ENCODE assay signal across 9 mouse cellular contexts in the genomic region with DNA sequence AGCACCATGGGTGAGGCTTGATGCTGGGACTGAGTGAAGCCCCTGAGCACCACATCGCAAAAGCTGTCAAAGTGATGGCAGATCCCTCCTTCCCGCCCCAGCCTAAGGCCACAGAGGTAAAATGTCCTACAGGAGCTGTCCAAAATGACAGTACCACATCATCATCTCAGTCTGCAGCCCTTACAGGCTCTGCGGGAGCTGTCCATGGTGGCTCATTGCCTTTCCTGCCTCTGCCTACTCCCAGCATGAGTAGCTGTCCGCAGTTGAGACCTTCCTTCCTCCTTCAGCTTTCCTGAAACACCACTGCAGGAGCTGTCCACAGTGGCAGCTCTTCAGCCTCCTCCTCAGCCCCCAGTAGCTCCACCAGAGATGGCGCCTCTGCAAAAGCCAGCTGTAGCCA. TPM values are rescaled to one million over a fixed set of nuclear protein-coding genes. Genes with fewer than 3 reads are reported as not detected.
A peak's percentile ranks its signal among the peaks of the same experiment; 100 is the strongest.
DNase-seq lines count a peak whose midpoint lies in the region; ATAC-seq lines count a peak whose summit lies in the region.
"Had no signal": no experiment of that assay in that cellular context is flagged by ENCODE, and none has a peak within 500 bp of the region (broad histone marks: within the 10 kb centered on the region; RNA-seq: fewer than 3 reads in every experiment).

No protein-coding gene starts in this region.

- DNase-seq in forebrain, embryonic 10.5 days (ENCODE audit: extremely low spot score, low spot score), result peak; percentile 31
- DNase-seq in neural tube, embryonic 10.5 days (ENCODE audit: extremely low spot score, low spot score), result peak; percentile 19
- DNase-seq in testis, postnatal 10 days (ENCODE audit: low spot score), result peak; percentile 66
- DNase-seq in spleen, adult 18-20 months, result no peak
- DNase-seq in forebrain, embryonic 14.5 days (ENCODE audit: low spot score), result no peak

- H3K4me2 ChIP-seq in forebrain, embryonic 15.5 days (replicated peaks), result no peak overlapping the region
- H3K4me2 ChIP-seq in neural tube, embryonic 15.5 days, result no peak overlapping the region
- no peak overlapping the region for H3K4me2 ChIP-seq in forebrain, embryonic 14.5 days (ENCODE audit: low read length)
- H3K4me2 ChIP-seq: embryonic facial prominence, embryonic 12.5 days had no signal

- no peak overlapping the region for H3K4me3 ChIP-seq in forebrain, embryonic 10.5 days
- no peak overlapping the region for H3K4me3 ChIP-seq in forebrain, embryonic 15.5 days
- H3K4me3 ChIP-seq in neural tube, embryonic 15.5 days (replicated peaks), result no peak overlapping the region
- no peak overlapping the region for H3K4me3 ChIP-seq in forebrain, embryonic 14.5 days (ENCODE audit: low read depth, low read length)
- H3K4me3 ChIP-seq: embryonic facial prominence, embryonic 12.5 days had no signal

- peaks cover 13% of the 10 kb centered on the region for H3K4me1 ChIP-seq in forebrain, embryonic 10.5 days
- H3K4me1 ChIP-seq in forebrain, embryonic 15.5 days, result peaks cover 21% of the 10 kb centered on the region
- peaks cover 19% of the 10 kb centered on the region for H3K4me1 ChIP-seq in neural tube, embryonic 15.5 days
- H3K4me1 ChIP-seq in forebrain, embryonic 14.5 days (ENCODE audit: control insufficient read depth, insufficient read depth, low read length), result peaks cover 4% of the 10 kb centered on the region; the same call in 1 of the 2 replicates
- H3K4me1 ChIP-seq: embryonic facial prominence, embryonic 12.5 days had no signal

- H3K27me3 ChIP-seq in forebrain, embryonic 10.5 days (ENCODE audit: poor library complexity, severe bottlenecking), result no peaks in the 10 kb centered on the region
- no peaks in the 10 kb centered on the region for H3K27me3 ChIP-seq in forebrain, embryonic 15.5 days
- no peaks in the 10 kb centered on the region for H3K27me3 ChIP-seq in neural tube, embryonic 15.5 days (replicated peaks)
- H3K27me3 ChIP-seq in forebrain, embryonic 14.5 days (replicated peaks; ENCODE audit: control insufficient read depth, insufficient read depth, low read length), result no peaks in the 10 kb centered on the region
- H3K27me3 ChIP-seq: embryonic facial prominence, embryonic 12.5 days had no signal

- H3K27ac ChIP-seq in forebrain, embryonic 10.5 days, result no peak overlapping the region
- no peak overlapping the region for H3K27ac ChIP-seq in forebrain, embryonic 15.5 days (replicated peaks)
- H3K27ac ChIP-seq in neural tube, embryonic 15.5 days (replicated peaks), result no peak overlapping the region
- H3K27ac ChIP-seq in forebrain, embryonic 14.5 days (ENCODE audit: low read depth, low read length), result no peak overlapping the region
- H3K27ac ChIP-seq: embryonic facial prominence, embryonic 12.5 days had no signal

- peaks cover 46% of the 10 kb centered on the region for H3K36me3 ChIP-seq in forebrain, embryonic 10.5 days (replicated peaks)
- peaks cover 4% of the 10 kb centered on the region; the same call in 1 of the 2 replicates for H3K36me3 ChIP-seq in forebrain, embryonic 15.5 days
- H3K36me3 ChIP-seq in neural tube, embryonic 15.5 days, result peaks cover 4% of the 10 kb centered on the region; the same call in 1 of the 2 replicates
- H3K36me3 ChIP-seq in forebrain, embryonic 14.5 days (ENCODE audit: control insufficient read depth, insufficient read depth, low read length), result 0 out of 2 replicates have a peak, but pooled peaks cover 8% of the 10 kb centered on the region

- no peak overlapping the region for H3K9ac ChIP-seq in forebrain, embryonic 15.5 days (replicated peaks)
- no peak overlapping the region for H3K9ac ChIP-seq in neural tube, embryonic 15.5 days (replicated peaks)
- H3K9ac ChIP-seq in forebrain, embryonic 14.5 days (ENCODE audit: low read length), result no peak overlapping the region
- H3K9ac ChIP-seq: embryonic facial prominence, embryonic 12.5 days had no signal

- WGBS in forebrain, embryonic 10.5 days, result 89% methylated on average over 5 of the region's 5 CpGs
- 91% methylated on average over 5 of the region's 5 CpGs for WGBS in forebrain, embryonic 15.5 days
- 87% methylated on average over 5 of the region's 5 CpGs for WGBS in neural tube, embryonic 15.5 days
- WGBS in forebrain, embryonic 14.5 days, result 92% methylated on average over 5 of the region's 5 CpGs

- H3K9me3 ChIP-seq in forebrain, embryonic 10.5 days, result no peaks in the 10 kb centered on the region
- H3K9me3 ChIP-seq in forebrain, embryonic 15.5 days, result no peaks in the 10 kb centered on the region
- H3K9me3 ChIP-seq in neural tube, embryonic 15.5 days (replicated peaks), result no peaks in the 10 kb centered on the region
- H3K9me3 ChIP-seq in forebrain, embryonic 14.5 days (replicated peaks; ENCODE audit: control insufficient read depth, low read length), result no peaks in the 10 kb centered on the region
- H3K9me3 ChIP-seq: embryonic facial prominence, embryonic 12.5 days had no signal

- ATAC-seq in forebrain, embryonic 15.5 days (replicated peaks), result no peak
- no peak for ATAC-seq in neural tube, embryonic 15.5 days (ENCODE audit: low FRiP score)
- ATAC-seq in granulocyte monocyte progenitor cell, adult 5-6 weeks (replicated peaks; ENCODE audit: poor library complexity, severe bottlenecking), result peak; percentile 90
- ATAC-seq in forebrain, embryonic 14.5 days, result no peak

RNA-seq across cellular contexts. Expression of gene Klhl7, which starts 9.7 kb away (rescaled TPM):
- polyA plus RNA-seq in forebrain, embryonic 10.5 days (2016; fragmentation: Nextera tagmentation; extraction: Ambion mirVana), result 87.1 and 88.5 TPM in 2 replicates
- 196 and 205 TPM in 2 replicates for polyA plus RNA-seq in forebrain, embryonic 15.5 days (2015; fragmentation: Nextera tagmentation; extraction: Ambion mirVana)
- 109 and 122 TPM in 2 replicates for polyA plus RNA-seq in neural tube, embryonic 15.5 days (2015; fragmentation: Nextera tagmentation; extraction: Ambion mirVana)
- 10.5 and 21.3 TPM in 2 replicates for total RNA-seq in granulocyte monocyte progenitor cell, adult 5-6 weeks (2014; fragmentation: Nextera tagmentation)
- 14.5 and 17.8 TPM in 2 replicates for total RNA-seq in granulocyte monocyte progenitor cell, adult 5-6 weeks (2017)
- 184 and 217 TPM in 2 replicates for polyA plus RNA-seq in forebrain, embryonic 14.5 days (2014; fragmentation: Nextera tagmentation; extraction: Ambion mirVana)

RNA-seq across cellular contexts. Expression of gene Nupl2, which starts 54.7 kb away (rescaled TPM):
- 19.5 and 21.4 TPM in 2 replicates for polyA plus RNA-seq in forebrain, embryonic 10.5 days (2016; fragmentation: Nextera tagmentation; extraction: Ambion mirVana)
- polyA plus RNA-seq in forebrain, embryonic 15.5 days (2015; fragmentation: Nextera tagmentation; extraction: Ambion mirVana), result 15.4 and 16.0 TPM in 2 replicates
- 14.1 and 15.3 TPM in 2 replicates for polyA plus RNA-seq in neural tube, embryonic 15.5 days (2015; fragmentation: Nextera tagmentation; extraction: Ambion mirVana)
- 14.2 and 18.3 TPM in 2 replicates for total RNA-seq in granulocyte monocyte progenitor cell, adult 5-6 weeks (2014; fragmentation: Nextera tagmentation)
- 7.1 and 7.5 TPM in 2 replicates for total RNA-seq in granulocyte monocyte progenitor cell, adult 5-6 weeks (2017)
- polyA plus RNA-seq in forebrain, embryonic 14.5 days (2014; fragmentation: Nextera tagmentation; extraction: Ambion mirVana), result 13.8 and 15.1 TPM in 2 replicates

Comparison
In these comparisons a context has a peak if more than half of its experiments do, and no peak if none do; other contexts are left out.
1. DNase-seq: peak in forebrain, embryonic 10.5 days (single experiment), neural tube, embryonic 10.5 days (single experiment) and testis, postnatal 10 days (single experiment); none in spleen, adult 18-20 months (0 of 2) and forebrain, embryonic 14.5 days (single experiment).